Mouse (Mus musculus) gastrocnemius, adult 8-10 months (tissue): ENCODE data around the gene Pde4d. TPM values are rescaled to one million over a fixed set of nuclear protein-coding genes. Genes with fewer than 3 reads are reported as not detected.

Source experiments
- DNase-seq, 2 experiments: peaks; one replicate each; pipeline ENCODE4 v3.0.0; 2022; ENCODE audit warnings: low spot score in 2 of 2
- total RNA-seq, 4 experiments: library from RNA; stranded (reverse); gene quantifications; 2 replicates each; pipeline ENCODE4 v1.2.4; 2022

Pde4d gene
- total RNA-seq, 4 experiments from 2014 or later: 257 to 339 (median 308) TPM

DNA sequence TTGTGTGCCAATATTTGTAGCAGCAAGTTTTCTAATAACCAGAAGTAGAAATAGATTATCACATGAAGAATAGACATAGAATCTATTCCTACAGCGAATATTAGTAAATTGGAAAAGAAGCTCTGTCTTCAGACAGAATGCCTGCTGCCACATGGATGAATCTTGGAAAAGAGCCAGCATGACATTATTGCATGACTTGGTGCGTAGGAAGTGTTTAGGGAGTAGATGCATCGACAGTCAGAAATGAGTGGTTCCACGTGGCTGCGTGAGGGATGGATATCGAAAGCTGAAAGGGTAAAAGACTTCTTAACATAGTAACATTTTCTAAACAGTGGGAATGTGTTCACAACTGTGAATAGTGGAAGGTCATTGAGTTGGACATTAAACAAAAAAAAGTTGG lies 912.6 kb downstream of the Pde4d start:
- no peak for DNase-seq

GRCm38 (mm10) chr13:109374465-109374864 lies 924.7 kb downstream of the Pde4d start:
- DNase-seq: no peak

GRCm38 (mm10) chr13:109376681-109377080 lies 926.9 kb downstream of the Pde4d start:
- DNase-seq: no peak

DNA sequence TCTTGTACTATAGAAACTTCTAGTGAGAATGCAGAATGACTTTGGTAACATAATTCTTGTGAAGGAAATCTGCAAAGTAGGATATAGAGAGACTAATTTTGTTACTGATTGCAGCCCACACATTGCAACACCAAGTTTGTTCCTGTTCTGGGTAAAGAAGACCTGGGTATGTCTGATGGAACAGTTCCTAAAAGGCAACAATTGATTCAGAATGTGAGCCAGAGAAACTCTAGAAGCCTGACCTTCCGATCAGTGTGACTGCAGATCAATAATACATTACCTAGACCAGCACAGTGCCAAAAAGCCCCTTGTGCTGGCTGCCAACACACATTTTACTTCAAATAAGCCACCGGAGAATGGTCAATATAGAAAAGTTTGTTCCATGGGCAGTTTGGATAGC lies 930.4 kb downstream of the Pde4d start:
- no peak for DNase-seq

- peak in 1 of 2 experiments; percentile 4 for DNase-seq
Measured at GRCm38 (mm10) chr13:109388626-109389220, 939.0 kb downstream of the Pde4d start.

- DNase-seq: no peak
Measured at GRCm38 (mm10) chr13:109402396-109402795, 952.6 kb downstream of the Pde4d start.

GRCm38 (mm10) chr13:109402936-109403335 lies 953.2 kb downstream of the Pde4d start:
- DNase-seq: no peak

DNA sequence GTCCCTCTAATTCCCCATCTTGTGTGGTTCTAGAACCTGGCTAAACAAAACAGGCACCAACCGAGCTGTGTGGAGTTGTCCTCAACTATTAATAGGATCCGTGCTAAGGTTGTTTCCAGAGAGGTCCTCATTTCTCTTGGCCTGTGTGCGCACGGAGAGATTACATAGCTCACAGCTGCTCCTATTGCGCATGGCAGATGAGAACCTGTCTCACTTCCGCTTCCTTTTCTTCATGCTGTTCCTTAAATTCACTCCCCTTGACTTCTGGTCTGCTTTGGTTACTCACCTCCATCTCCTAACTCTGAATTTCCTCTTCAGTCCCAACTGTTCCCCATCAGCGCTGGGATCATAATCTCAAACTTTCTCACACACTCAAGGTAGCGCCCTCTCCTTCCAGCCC lies 956.6 kb downstream of the Pde4d start:
- no peak for DNase-seq

DNA sequence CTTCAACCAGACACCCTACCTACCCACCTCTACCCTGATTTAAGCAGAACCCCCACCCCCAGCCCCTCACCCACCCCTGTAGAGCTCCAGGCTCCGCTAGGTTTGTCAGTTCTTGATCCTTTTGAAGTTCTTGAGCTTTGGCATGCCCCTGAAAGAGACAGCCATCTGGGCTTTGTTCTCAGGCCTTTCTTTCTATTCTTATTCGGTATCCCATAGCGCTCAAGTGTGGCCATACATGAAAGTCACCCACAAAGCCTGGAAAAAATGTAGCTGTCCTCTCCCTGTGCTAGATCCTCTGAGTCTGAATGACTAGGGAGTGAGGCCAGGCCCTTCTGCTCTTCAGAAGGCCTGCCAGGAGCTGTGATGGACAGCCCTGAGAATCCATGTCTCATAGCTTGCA lies 957.6 kb downstream of the Pde4d start:
- no peak for DNase-seq

- no peak for DNase-seq
Measured at GRCm38 (mm10) chr13:109420426-109420825, 970.7 kb downstream of the Pde4d start.

- DNase-seq: no peak
Measured at GRCm38 (mm10) chr13:109424906-109425305, 975.2 kb downstream of the Pde4d start.

DNA sequence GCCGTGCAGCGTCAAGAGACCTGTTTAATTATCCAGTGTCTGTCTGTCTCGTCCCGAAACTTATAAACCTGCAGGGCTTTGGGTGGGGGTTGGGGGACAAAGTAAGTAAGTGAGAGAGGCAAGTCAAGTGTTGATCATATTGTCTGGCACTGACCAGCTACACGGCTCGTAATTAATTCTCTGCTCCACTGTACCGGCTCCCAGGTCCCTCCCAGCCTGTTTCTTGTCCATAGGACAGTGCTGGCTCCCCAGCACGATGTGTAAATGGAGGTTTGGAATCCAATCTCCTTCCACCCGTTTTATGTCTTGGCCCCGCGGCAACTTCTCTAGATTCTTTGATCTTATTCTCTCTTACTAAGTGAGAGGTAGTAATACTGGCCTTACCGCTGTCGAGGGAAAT lies 975.8 kb downstream of the Pde4d start:
- DNase-seq: no peak

- DNase-seq: no peak
Measured at GRCm38 (mm10) chr13:109426058-109426457, 976.3 kb downstream of the Pde4d start.

GRCm38 (mm10) chr13:109427541-109427940 lies 977.8 kb downstream of the Pde4d start:
- DNase-seq: peak in 1 of 2 experiments; percentile 48

GRCm38 (mm10) chr13:109429544-109429943 lies 979.8 kb downstream of the Pde4d start:
- no peak for DNase-seq

- DNase-seq: no peak
Measured at GRCm38 (mm10) chr13:109437231-109437776, 987.6 kb downstream of the Pde4d start.

DNA sequence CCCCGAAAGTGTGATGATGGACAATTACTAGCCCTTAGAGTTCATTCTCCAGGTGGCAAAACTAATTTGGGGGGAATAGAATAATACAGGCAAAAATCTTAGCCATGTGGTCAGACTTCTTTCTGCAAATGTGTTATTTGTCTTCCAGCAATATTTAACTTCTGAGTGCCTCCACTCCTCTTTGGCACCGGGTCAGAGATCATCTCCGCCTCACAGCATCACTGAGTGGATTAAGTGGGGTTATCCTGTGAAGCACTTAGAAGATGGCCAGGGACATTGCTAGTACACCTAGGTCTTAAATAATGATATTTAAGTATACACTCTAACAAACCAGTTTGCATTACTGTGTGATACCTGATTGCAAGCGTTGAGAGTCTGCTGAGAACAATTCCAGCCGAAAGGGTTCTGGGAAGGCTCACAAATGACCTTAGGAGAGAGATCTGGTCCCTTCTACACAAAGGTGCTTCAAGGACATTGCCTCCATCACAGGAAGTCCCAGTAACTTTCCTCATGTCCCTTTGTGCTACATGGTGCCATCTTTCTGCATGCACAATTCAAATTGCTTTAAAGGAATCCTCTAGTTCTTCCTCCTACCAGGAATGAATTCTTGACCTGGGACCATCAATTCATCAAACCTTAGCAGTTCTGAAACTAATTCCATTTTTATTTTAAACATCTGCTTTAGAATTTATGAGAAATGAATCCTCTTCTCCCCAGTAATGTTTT lies 989.9 kb downstream of the Pde4d start:
- no peak for DNase-seq

- peak in 1 of 2 experiments; percentile 40 for DNase-seq
Measured at GRCm38 (mm10) chr13:109440331-109440730, 990.6 kb downstream of the Pde4d start.

DNA sequence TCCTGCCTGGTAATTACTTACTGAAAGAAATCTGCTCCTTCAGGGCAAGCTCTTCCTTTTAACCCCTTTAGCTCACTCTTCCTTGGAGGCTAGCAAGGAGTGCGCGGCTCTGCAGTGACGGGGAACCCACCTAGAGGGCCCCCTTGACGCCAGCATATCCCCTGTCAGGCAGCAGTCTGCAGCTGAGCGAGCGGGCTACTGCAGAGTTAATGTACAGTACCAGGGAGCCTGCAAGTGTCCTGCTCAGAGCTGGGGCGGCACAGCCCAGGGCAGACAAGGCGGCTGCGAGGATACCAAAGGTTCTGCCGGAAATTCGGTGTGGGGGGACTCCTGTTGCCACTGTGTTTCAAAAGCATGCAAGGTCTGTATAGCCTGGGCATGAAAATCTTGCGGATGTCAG lies 991.1 kb downstream of the Pde4d start:
- DNase-seq: peak; percentile 63 to 74

DNA sequence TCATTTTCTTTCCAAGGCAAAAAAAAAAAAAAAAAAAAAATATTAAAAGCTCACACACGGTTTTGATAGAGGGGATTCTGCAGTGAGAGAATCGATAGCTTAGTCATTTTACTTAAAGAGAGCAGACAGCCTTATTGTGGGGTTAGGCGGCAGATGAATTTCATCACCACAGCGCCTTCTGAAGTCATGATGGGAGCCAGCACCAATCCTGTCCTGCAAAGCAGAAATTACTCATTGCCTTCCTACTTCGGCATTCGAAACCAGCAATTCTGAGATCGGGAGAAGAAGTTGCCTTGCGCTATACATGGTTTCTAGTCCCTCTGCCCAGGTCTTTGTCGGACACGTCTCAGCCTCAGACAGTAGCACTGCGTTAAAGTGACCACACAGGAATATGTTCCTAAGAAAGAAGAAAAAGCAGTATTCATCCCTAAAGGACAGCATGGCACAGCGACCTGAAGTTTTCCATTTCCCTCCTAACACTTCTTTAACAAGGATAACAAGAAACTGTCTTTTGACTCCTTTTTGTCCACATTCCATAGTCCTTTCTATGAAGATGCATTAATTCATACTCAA lies 991.7 kb downstream of the Pde4d start:
- peak in 1 of 2 experiments; percentile 24 for DNase-seq

GRCm38 (mm10) chr13:109446138-109446537 lies 996.4 kb downstream of the Pde4d start:
- DNase-seq: no peak

GRCm38 (mm10) chr13:109448121-109448520 lies 998.4 kb downstream of the Pde4d start:
- DNase-seq: no peak
